ENCODE assay signal across 9 mouse cellular contexts in the genomic region with DNA sequence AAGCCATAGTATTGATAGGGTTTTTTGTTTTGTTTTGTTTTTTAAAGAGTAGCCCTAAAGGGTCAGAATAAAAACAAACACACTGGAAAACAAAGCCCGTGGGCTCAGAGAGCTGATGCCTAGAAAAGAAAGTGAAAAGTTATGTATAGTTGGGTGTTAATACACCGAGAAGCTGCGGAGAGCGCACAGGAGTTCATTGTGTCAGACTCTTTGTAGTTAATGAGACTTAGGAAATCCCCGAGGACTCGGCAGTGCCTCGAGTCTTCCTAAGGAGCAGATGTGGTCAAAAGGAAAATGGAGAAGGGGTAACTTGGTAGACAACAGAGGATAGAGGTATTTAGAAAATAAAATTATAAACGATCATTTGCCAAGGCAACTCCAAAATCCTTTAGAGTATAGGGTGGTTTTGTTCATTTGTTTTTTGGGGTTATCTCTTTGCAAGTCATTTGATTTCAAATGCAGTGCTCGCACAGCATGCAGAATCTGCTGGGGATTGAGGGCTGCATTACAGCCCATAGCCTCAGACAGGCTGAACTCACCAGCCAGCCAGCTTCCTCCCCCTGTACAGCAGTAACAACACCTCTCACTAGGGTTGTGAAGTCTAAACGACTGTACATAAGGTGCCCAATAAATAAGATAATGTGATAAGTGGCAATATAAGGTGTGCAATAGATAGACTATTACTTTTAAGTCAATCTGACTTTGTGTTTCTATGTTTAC. TPM values are rescaled to one million over a fixed set of nuclear protein-coding genes. Genes with fewer than 3 reads are reported as not detected.
A peak's percentile ranks its signal among the peaks of the same experiment; 100 is the strongest.
DNase-seq lines count a peak whose midpoint lies in the region; ATAC-seq lines count a peak whose summit lies in the region.
"Had no signal": no experiment of that assay in that cellular context is flagged by ENCODE, and none has a peak within 500 bp of the region (broad histone marks: within the 10 kb centered on the region; RNA-seq: fewer than 3 reads in every experiment).

No protein-coding gene starts in this region.

- no peak for DNase-seq in kidney, adult 8-10 months
- DNase-seq in midbrain, embryonic 14.5 days: peak; percentile 71
- DNase-seq in cerebellum, adult 11-12 months: no peak
- no peak for DNase-seq in cerebellum, postnatal 14 days
- DNase-seq in cerebellum, adult 11 months: no peak

- no peak overlapping the region for H3K27ac ChIP-seq in kidney, embryonic 14.5 days (ENCODE audit: low read depth, low read length)
- peak overlapping the region; percentile 57 for H3K27ac ChIP-seq in brown adipose tissue, adult 24 weeks (replicated peaks; ENCODE audit: low read depth, low read length)
- no peak overlapping the region for H3K27ac ChIP-seq in hindbrain, embryonic 15.5 days (replicated peaks)
- H3K27ac ChIP-seq in midbrain, embryonic 14.5 days (replicated peaks; ENCODE audit: low read depth, low read length): no peak overlapping the region

- peak overlapping the region; percentile 85 for H3K4me2 ChIP-seq in kidney, embryonic 14.5 days (replicated peaks; ENCODE audit: low read depth, low read length)
- H3K4me2 ChIP-seq in hindbrain, embryonic 15.5 days: peak overlapping the region; percentile 97
- peak overlapping the region; percentile 93 for H3K4me2 ChIP-seq in midbrain, embryonic 14.5 days (ENCODE audit: low read length)

- no peak for ATAC-seq in kidney, embryonic 14.5 days (ENCODE audit: low FRiP score, low TSS enrichment)
- no peak for ATAC-seq in hindbrain, embryonic 15.5 days (ENCODE audit: low FRiP score, low read depth)
- peak; percentile 32; the same call in 1 of the 2 replicates for ATAC-seq in midbrain, embryonic 14.5 days (ENCODE audit: low FRiP score, low TSS enrichment)
- ATAC-seq: Patski had no signal

- peaks cover 6% of the 10 kb centered on the region; the same call in 1 of the 2 replicates for H3K36me3 ChIP-seq in kidney, embryonic 14.5 days (ENCODE audit: control insufficient read depth, insufficient read depth, low read length)
- H3K36me3 ChIP-seq in hindbrain, embryonic 15.5 days: no peaks in the 10 kb centered on the region
- H3K36me3 ChIP-seq in midbrain, embryonic 14.5 days (ENCODE audit: control insufficient read depth, insufficient read depth, low read length): no peaks in the 10 kb centered on the region

- H3K4me3 ChIP-seq in kidney, embryonic 14.5 days (ENCODE audit: low read length): peak overlapping the region; percentile 39
- peak overlapping the region; percentile 61 for H3K4me3 ChIP-seq in brown adipose tissue, adult 24 weeks (ENCODE audit: insufficient read depth, low read depth, low read length)
- H3K4me3 ChIP-seq in hindbrain, embryonic 15.5 days: peak overlapping the region; percentile 51
- peak overlapping the region; percentile 46 for H3K4me3 ChIP-seq in midbrain, embryonic 14.5 days (replicated peaks; ENCODE audit: low read depth, low read length)

- H3K4me1 ChIP-seq in kidney, embryonic 14.5 days (ENCODE audit: control insufficient read depth, insufficient read depth, low read length): no peaks in the 10 kb centered on the region
- H3K4me1 ChIP-seq in brown adipose tissue, adult 24 weeks (ENCODE audit: control insufficient read depth, insufficient read depth, insufficient read length, low read length): no peaks in the 10 kb centered on the region
- H3K4me1 ChIP-seq in hindbrain, embryonic 15.5 days (replicated peaks): peaks cover 9% of the 10 kb centered on the region
- 0 out of 2 replicates have a peak, but pooled peaks cover 4% of the 10 kb centered on the region for H3K4me1 ChIP-seq in midbrain, embryonic 14.5 days (ENCODE audit: control insufficient read depth, insufficient read depth, low read length)

- H3K9me3 ChIP-seq in kidney, embryonic 14.5 days (ENCODE audit: control insufficient read depth, low read length): no peaks in the 10 kb centered on the region
- H3K9me3 ChIP-seq in hindbrain, embryonic 15.5 days: no peaks in the 10 kb centered on the region
- no peaks in the 10 kb centered on the region for H3K9me3 ChIP-seq in midbrain, embryonic 14.5 days (ENCODE audit: control insufficient read depth, low read length)

- 5% methylated on average over 10 of the region's 10 CpGs for WGBS in kidney, embryonic 14.5 days
- 2% methylated on average over 10 of the region's 10 CpGs for WGBS in hindbrain, embryonic 15.5 days
- under 1% methylated on average over 10 of the region's 10 CpGs for WGBS in midbrain, embryonic 14.5 days

- no peaks in the 10 kb centered on the region for H3K27me3 ChIP-seq in kidney, embryonic 14.5 days (ENCODE audit: control insufficient read depth, insufficient read depth, low read length)
- H3K27me3 ChIP-seq in hindbrain, embryonic 15.5 days: no peaks in the 10 kb centered on the region
- H3K27me3 ChIP-seq in midbrain, embryonic 14.5 days (ENCODE audit: control insufficient read depth, insufficient read depth, low read length): no peaks in the 10 kb centered on the region
- H3K27me3 ChIP-seq: Patski had no signal

- H3K9ac ChIP-seq in kidney, embryonic 14.5 days (ENCODE audit: low read depth, low read length): peak overlapping the region; percentile 47; the same call in 1 of the 2 replicates
- H3K9ac ChIP-seq in hindbrain, embryonic 15.5 days: peak overlapping the region; percentile 52
- peak overlapping the region; percentile 51 for H3K9ac ChIP-seq in midbrain, embryonic 14.5 days (replicated peaks; ENCODE audit: low read length)

RNA-seq across cellular contexts. Expression of gene Tgif1, which starts 18.1 kb away (rescaled TPM):
- polyA plus RNA-seq in kidney, embryonic 14.5 days (2014; fragmentation: Nextera tagmentation; extraction: Ambion mirVana): 82.8 and 88.6 TPM in 2 replicates
- polyA plus RNA-seq in brown adipose tissue, adult 24 weeks (2012; ENCODE audit: insufficient read depth, insufficient read length, missing spikeins): 4.2 and 6.7 TPM in 2 replicates
- polyA plus RNA-seq in hindbrain, embryonic 15.5 days (2015; fragmentation: Nextera tagmentation; extraction: Ambion mirVana): 14.6 and 16.2 TPM in 2 replicates
- polyA plus RNA-seq in midbrain, embryonic 14.5 days (2014; fragmentation: Nextera tagmentation; extraction: Ambion mirVana): 9.8 and 16.5 TPM in 2 replicates
